Mouse (Mus musculus) adrenal gland, postnatal 0 days (tissue): ENCODE measurements around the gene Wap. TPM values are rescaled to one million over a fixed set of nuclear protein-coding genes. Genes with fewer than 3 reads are reported as not detected.

ENCODE experiments used
- polyA plus RNA-seq: library from polyadenylated mRNA; unstranded; fragments of >200 nt; fragmentation: Nextera tagmentation; extraction: Ambion mirVana; gene quantifications from 2 replicates; pipeline ENCODE4 v1.2.1, GENCODE M21; 2015

The Wap gene
- not detected in 2 replicates for polyA plus RNA-seq

GRCm38 (mm10) chr11:6638537-6638936 lies at the start of gene Wap:
Gene Wap, minus strand, starts transcription at chr11:6638637.

GRCm38 (mm10) chr11:6658271-6658670 lies 19.8 kb upstream of the Wap start, which contains the start of gene Ramp3:
Gene Ramp3, plus strand, starts transcription at chr11:6658521.

GRCm38 (mm10) chr11:6625478-6626387 lies 12.7 kb downstream of the Wap start, which contains the start of gene Tbrg4:
Gene Tbrg4, minus strand, starts transcription at chr11:6626067.

GRCm38 (mm10) chr11:6605491-6606399 lies 32.7 kb downstream of the Wap start, which contains the start of gene Nacad:
Gene Nacad, minus strand, starts transcription at chr11:6606053.

Other genes with a start within 250 kb of the Wap start
- 6.6 and 9.3 TPM in 2 replicates for gene Zmiz2, start 249.6 kb downstream of the Wap start, polyA plus RNA-seq
- gene Ppia, start 223.2 kb downstream of the Wap start, polyA plus RNA-seq: 5,985 and 7,192 TPM in 2 replicates
- 261 and 304 TPM in 2 replicates for gene H2afv, start 194.2 kb downstream of the Wap start, polyA plus RNA-seq
- gene Purb, start 162.7 kb downstream of the Wap start, polyA plus RNA-seq: 10.9 and 13.8 TPM in 2 replicates
- gene Myo1g, start 117.7 kb downstream of the Wap start, polyA plus RNA-seq: 1.7 and 1.8 TPM in 2 replicates
- gene Ccm2, start 91.8 kb downstream of the Wap start, polyA plus RNA-seq: 52.5 and 56.5 TPM in 2 replicates
- gene Nacad, start 32.6 kb downstream of the Wap start, polyA plus RNA-seq: 10.3 and 27.2 TPM in 2 replicates
- 15.0 and 23.2 TPM in 2 replicates for gene Tbrg4, start 12.6 kb downstream of the Wap start, polyA plus RNA-seq
- 16.0 and 17.1 TPM in 2 replicates for gene Ramp3, start 19.9 kb upstream of the Wap start, polyA plus RNA-seq
- gene Gm11983, start 199.0 kb upstream of the Wap start, polyA plus RNA-seq: not detected in 2 replicates